Mouse (Mus musculus): ENCODE data around the gene Ltbp4. TPM values are rescaled to one million over a fixed set of nuclear protein-coding genes. Genes with fewer than 3 reads are reported as not detected.

Gene Ltbp4
- polyA plus RNA-seq (2012; rRNA removed) = 199 and 260 TPM in 2 replicates

GRCm38 (mm10) chr7:27337175-27337853 lies at the start of gene Ltbp4:
TSS of gene Ltbp4 (minus strand) at chr7:27337692.
- no peak for DNase-seq (ENCODE audit: low read depth)

DNA sequence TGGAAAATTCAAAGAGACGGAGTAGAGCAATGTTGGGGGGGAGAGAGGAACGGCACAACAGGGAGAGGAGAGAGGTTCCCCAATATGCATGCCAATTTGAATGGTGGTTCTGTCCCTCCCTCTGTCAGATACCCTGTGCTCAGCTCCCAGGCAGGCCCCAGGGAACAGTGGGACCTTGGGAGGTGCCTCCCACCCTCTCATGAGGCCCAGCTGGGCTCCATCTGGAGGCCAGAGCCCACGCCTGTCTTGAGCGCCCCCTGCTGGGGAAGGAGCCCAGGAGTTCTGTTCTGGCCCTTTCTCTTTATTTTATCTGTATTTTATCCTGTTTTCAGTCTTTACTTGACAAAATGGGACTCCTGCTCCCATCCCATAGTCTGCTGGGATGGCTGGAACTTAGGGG lies 47.2 kb upstream of the Ltbp4 start:
- no peak for DNase-seq (ENCODE audit: low read depth)

GRCm38 (mm10) chr7:27384134-27384533 lies 46.6 kb upstream of the Ltbp4 start:
- no peak for DNase-seq (ENCODE audit: low read depth)

DNA sequence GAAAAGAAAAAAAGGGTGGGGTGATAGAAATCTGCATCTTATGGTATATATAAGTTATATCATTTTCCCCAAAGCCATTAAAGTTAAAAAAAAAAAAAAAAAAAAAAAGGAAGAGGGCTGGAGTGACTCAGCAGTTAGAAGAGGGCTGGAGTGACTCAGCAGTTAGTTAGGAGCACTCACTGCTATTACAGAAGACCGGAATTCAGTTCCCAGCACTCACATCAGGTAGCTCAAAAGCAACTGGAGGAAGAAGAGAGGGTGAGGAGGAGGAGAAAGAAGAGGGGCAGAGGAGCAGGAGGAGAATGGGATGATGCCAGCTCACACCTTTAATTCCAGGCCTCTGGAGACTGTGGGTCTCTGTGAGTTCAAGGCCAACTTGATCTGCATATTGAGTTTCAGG lies 45.7 kb upstream of the Ltbp4 start:
- no peak for DNase-seq (ENCODE audit: low read depth)

DNA sequence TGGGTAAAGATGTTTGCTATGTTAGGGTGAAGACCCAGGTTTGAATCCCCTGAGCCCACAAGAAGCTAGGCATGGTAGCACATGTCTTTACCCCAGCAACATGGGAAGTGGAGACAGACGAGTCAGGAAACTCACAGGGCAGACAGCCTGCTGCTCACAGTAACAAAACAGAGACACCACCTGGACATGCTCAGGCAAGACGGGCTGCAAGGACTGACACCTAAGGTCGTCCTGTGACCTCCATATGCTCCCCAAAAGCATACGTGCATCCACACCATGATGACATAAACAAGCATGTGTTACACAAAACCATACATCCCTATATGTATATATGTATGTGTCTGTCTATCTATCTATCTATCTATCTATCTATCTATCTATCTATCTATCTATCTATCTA lies 44.1 kb upstream of the Ltbp4 start:
- no peak for DNase-seq (ENCODE audit: low read depth)

DNA sequence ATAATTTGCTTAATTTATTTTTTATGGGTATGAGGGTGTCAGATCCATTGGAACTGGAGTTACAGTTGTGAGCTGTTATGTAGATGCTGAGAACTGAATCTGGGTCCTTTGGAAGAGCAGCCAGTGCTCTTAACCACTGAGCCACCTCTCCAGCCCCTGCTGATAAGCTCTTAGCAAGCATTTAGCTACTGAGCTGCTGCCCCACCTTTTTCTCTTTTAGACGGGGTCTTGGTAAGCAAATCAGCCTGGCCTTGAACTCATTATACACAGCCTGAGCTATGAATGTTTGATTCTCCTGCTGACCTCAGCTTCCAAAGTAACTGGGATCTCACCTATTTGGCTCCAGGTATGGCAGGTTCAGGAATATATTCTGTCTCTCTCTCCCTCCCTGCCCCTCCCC lies 43.5 kb upstream of the Ltbp4 start:
- DNase-seq (ENCODE audit: low read depth) = no peak

DNA sequence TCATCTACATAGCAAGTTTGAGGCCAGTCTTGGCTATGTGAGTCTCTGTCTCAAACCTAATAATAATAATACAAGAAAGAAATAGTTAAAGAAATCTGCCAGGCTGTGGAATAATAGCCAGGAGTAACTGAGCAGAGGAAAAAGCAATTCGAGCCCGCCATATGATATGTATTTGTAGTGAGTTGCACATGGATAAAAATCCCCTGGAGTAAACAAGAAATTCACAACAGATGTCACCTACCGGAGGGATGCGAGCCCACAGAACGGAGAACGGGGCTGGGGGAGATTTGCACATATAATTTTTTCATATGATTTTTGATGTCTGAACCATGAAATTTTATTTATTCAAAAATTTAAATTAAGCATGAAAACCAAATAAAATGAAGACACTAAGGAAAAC lies 42.3 kb upstream of the Ltbp4 start:
- DNase-seq (ENCODE audit: low read depth) = no peak

GRCm38 (mm10) chr7:27378431-27378830 lies 40.9 kb upstream of the Ltbp4 start:
- DNase-seq (ENCODE audit: low read depth) = no peak

- no peak for DNase-seq (ENCODE audit: low read depth)
These were observed 37.8 kb upstream of the Ltbp4 start for GRCm38 (mm10) chr7:27375274-27375673.

GRCm38 (mm10) chr7:27371715-27372462 lies 34.4 kb upstream of the Ltbp4 start:
- no peak for DNase-seq (ENCODE audit: low read depth)

- no peak for DNase-seq (ENCODE audit: low read depth)
These were observed 31.6 kb upstream of the Ltbp4 start for GRCm38 (mm10) chr7:27369111-27369510.

DNA sequence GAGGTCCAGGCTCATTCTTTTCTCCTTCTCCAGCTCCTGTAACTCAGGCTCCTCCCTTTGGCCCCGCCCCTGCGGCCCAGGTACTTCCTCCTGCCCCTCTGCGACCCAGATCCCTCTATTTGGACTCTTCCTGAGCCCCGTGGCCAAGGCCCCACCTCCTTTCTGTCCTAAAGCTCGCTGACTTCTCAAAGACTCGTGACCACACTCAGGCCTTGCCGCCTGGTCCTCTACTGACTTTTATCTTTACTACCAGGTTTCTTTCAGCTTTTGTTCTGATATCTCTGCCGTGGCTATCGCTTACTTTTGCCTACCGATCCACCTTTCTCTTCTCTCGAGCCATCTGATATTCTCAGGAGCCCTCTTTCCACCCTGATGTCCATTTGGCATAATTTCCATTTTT lies 30.5 kb upstream of the Ltbp4 start:
- DNase-seq (ENCODE audit: low read depth) = no peak

- no peak for DNase-seq (ENCODE audit: low read depth)
These were observed 28.8 kb upstream of the Ltbp4 start for GRCm38 (mm10) chr7:27366082-27366844.

- DNase-seq (ENCODE audit: low read depth) = no peak
These were observed 26.9 kb upstream of the Ltbp4 start for GRCm38 (mm10) chr7:27364379-27364778.

GRCm38 (mm10) chr7:27361283-27361946 lies 23.9 kb upstream of the Ltbp4 start:
- peak; percentile 79 for DNase-seq (ENCODE audit: low read depth)

DNA sequence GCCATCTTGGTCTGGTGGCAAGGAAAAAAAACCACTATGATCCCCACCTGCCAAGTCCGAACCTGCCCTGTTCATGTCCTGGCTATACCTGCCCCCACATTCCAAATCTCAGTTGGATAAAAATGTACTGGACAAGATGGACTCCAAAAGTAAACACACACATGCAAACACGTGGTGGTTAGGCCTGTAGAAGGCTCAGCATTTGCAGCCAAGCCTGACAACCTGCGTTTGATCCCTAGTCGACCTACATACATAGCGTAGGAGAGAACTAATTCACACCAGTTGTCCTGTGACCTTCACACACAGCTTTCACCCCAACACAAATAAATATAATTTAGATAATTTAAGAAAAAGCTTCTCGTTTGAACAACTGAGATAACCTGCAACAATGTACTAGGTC lies 23.3 kb upstream of the Ltbp4 start:
- no peak for DNase-seq (ENCODE audit: low read depth)

DNA sequence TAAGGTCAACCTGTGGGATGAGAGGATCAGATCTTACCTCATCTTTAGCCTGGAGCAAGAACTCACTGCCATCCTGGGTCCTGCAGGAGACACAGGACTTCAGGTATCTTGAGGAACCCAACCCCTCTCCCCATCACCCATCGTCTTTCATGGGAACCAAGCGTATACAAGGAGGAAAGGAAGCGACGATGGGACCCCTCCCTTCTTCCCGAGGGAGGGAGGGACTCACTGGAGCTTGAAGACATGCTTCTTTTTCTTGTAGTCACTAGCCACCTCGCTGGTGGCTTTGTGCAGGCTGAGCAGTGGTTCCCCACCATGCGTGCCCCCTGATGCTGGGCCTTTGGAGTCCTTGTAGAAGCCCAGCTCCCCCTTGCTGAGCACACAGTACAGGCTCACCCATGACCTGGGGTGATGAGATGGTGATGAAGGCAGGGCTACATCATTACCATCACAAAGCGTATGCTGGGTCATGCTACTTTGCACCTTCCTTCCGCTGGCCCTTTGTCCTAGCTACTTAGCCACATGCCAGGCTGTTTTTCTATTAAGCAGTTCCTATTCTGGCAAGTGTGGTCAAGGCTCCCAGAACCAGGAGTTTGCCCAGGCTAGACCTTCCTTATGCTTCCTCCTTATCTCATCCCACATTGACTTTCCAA lies 22.3 kb upstream of the Ltbp4 start:
- DNase-seq (ENCODE audit: low read depth) = no peak

GRCm38 (mm10) chr7:27359162-27359561 lies 21.7 kb upstream of the Ltbp4 start:
- DNase-seq (ENCODE audit: low read depth) = no peak

GRCm38 (mm10) chr7:27357595-27357978 lies 20.1 kb upstream of the Ltbp4 start:
- DNase-seq (ENCODE audit: low read depth) = no peak

DNA sequence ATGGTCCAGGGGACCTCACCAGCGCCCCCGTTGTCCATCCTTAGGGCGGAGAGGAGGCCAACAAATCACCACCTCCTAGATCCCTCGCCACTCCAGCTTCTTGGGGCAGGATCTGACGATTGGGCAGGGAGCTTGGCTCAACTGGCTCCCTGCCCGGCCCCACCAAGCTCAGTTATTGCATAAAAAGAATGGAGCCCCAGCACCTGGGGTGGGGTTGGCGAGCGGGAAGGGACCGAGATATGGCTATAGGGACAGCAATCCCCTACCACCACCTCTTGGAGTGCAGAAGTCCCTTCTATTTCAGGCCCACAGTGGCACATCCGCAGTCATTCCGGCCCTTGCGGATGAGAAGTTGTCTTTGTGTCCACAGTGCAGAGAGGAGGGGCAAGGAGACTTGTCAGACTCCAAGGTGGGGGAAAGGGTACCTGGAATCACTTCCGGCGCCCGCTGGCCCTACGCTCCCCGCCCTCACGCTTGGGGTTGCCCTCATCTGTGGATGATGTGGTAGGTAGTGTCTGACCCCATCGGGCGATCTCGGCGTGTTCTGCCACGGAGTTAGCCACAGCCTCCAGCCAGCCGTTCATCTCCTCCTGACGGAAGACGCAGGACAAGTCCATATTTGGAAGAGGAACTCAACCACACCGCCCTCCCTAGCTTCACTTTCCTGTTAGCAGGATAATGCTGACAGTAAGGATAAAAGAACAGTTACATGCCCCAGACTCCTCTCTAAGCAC lies 19.5 kb upstream of the Ltbp4 start, which contains the start of gene Gm20479:
Gene Gm20479, minus strand, starts transcription at position 559 of the 734 bp plus-strand sequence.
- no peak for DNase-seq (ENCODE audit: low read depth)

DNA sequence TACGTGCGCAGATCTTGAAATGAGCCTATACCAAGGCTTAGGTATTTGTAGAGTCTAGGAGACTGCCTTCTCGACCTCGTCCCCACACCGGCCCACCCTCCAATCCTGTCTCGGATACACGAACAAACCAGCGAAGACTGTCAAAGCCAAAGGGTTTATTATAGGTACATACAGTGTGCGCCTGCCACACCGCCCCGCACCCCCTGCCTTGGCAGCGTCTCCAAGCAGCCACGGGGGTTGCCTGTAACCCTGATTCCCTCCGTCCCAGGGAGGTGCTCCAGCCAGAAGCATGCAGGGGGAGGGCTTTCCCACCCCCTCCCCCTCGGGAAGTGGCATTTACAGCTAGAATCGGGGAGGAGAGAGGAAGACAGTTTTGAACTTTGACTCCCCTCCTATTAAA lies 18.8 kb upstream of the Ltbp4 start:
- DNase-seq (ENCODE audit: low read depth) = no peak
